Mouse (Mus musculus) MEL (cell line): Measurements from ENCODE around the gene Sipa1l3. TPM values are rescaled to one million over a fixed set of nuclear protein-coding genes. Genes with fewer than 3 reads are reported as not detected.

Experiments
- DNase-seq: peaks from one replicate; pipeline ENCODE4 v3.0.0; 2011; ENCODE audit warnings: low read depth, low spot score
- H3K27ac ChIP-seq: 2 replicates; pipeline ENCODE4 v1.5.1; 2012; ENCODE audit warnings: low read depth, mild to moderate bottlenecking, control low read depth, low read length, moderate library complexity; ENCODE audit not compliant: control insufficient read depth
- H3K27me3 ChIP-seq, 2 experiments: fragments of 150-350 bp in 1 of 2; sonication (generic) in 1 of 2; 2 replicates each; pipeline ENCODE4 v1.6.1; 2012; ENCODE audit warnings: low read length in 2 of 2, mild to moderate bottlenecking in 2 of 2, improper control_type of control experiment in 1 of 2, moderate library complexity in 1 of 2; ENCODE audit not compliant: insufficient read depth in 2 of 2, control insufficient read depth in 1 of 2
- H3K36me3 ChIP-seq, 2 experiments: 2 replicates each; pipeline ENCODE4 v1.6.1; 2012 to 2014; ENCODE audit warnings: low read length in 2 of 2, improper control_type of control experiment in 1 of 2, inconsistent platforms in 1 of 2, mild to moderate bottlenecking in 1 of 2; ENCODE audit not compliant: insufficient read depth in 2 of 2, control insufficient read depth in 1 of 2
- H3K4me1 ChIP-seq, 2 experiments: fragments of 150-350 bp in 1 of 2; sonication (generic) in 1 of 2; 2 replicates each; pipeline ENCODE4 v1.6.1; 2012; ENCODE audit warnings: low read length in 2 of 2, improper control_type of control experiment in 1 of 2, mild to moderate bottlenecking in 1 of 2; ENCODE audit not compliant: insufficient read depth in 2 of 2, control insufficient read depth in 1 of 2
- H3K4me3 ChIP-seq, 2 experiments: fragments of 150-350 bp in 1 of 2; sonication (generic) in 1 of 2; 2 replicates each; pipeline ENCODE4 v1.5.1; 2012; ENCODE audit warnings: low read depth in 2 of 2, low read length in 2 of 2, mild to moderate bottlenecking in 2 of 2, moderate library complexity in 2 of 2, control low read depth in 1 of 2, improper control_type of control experiment in 1 of 2; ENCODE audit not compliant: control insufficient read depth in 1 of 2, insufficient read depth in 1 of 2
- H3K79me2 ChIP-seq: 2 replicates; pipeline ENCODE4 v1.6.1; 2012; ENCODE audit warnings: mild to moderate bottlenecking, low read length, moderate library complexity; ENCODE audit not compliant: control insufficient read depth, poor library complexity, insufficient read depth
- H3K9ac ChIP-seq: 2 replicates; pipeline ENCODE4 v1.6.1; 2012; ENCODE audit warnings: low read depth, mild to moderate bottlenecking, control low read depth, low read length, moderate library complexity; ENCODE audit not compliant: control insufficient read depth, poor library complexity, severe bottlenecking
- H3K9me3 ChIP-seq: fragments of 150-350 bp; sonication (generic); replicated peaks from 2 replicates; pipeline ENCODE4 v1.6.1; 2012; ENCODE audit warnings: mild to moderate bottlenecking, low read length, improper control_type of control experiment, moderate library complexity; ENCODE audit not compliant: insufficient read depth
- BHLHE40 ChIP-seq: IDR thresholded peaks from 2 replicates; pipeline ENCODE4 v1.6.1; 2012; ENCODE audit warnings: low read depth, mild to moderate bottlenecking, inconsistent platforms, low read length, improper control_type of control experiment, borderline replicate concordance
- CTCF ChIP-seq, 3 experiments: IDR thresholded peaks in 2 of 3; conservative IDR thresholded peaks in 1 of 3; 2 replicates each; pipeline ENCODE4 v1.5.1; 2011 to 2012; ENCODE audit warnings: low read length in 3 of 3, low read depth in 2 of 3, mild to moderate bottlenecking in 2 of 3, improper control_type of control experiment in 1 of 3, inconsistent platforms in 1 of 3, mixed read lengths in 1 of 3, moderate library complexity in 1 of 3; ENCODE audit not compliant: control insufficient read depth in 1 of 3, insufficient read depth in 1 of 3, poor library complexity in 1 of 3, severe bottlenecking in 1 of 3
- E2F4 ChIP-seq: IDR thresholded peaks from 2 replicates; pipeline ENCODE4 v1.6.1; 2011; ENCODE audit warnings: low read depth, low read length, improper control_type of control experiment, borderline replicate concordance
- ELF1 ChIP-seq: IDR thresholded peaks from 2 replicates; pipeline ENCODE4 v1.6.1; 2014; ENCODE audit warnings: low read depth, mild to moderate bottlenecking, inconsistent platforms, low read length, improper control_type of control experiment, moderate library complexity
- ETS1 ChIP-seq: IDR thresholded peaks from 2 replicates; pipeline ENCODE4 v1.6.1; 2012; ENCODE audit warnings: low read depth, mild to moderate bottlenecking, inconsistent platforms, low read length, improper control_type of control experiment, moderate library complexity
- HCFC1 ChIP-seq: IDR thresholded peaks from 2 replicates; pipeline ENCODE4 v1.6.1; 2012; ENCODE audit warnings: low read depth, mild to moderate bottlenecking, inconsistent platforms, low read length, improper control_type of control experiment, moderate library complexity
- MAFK ChIP-seq: IDR thresholded peaks from 2 replicates; pipeline ENCODE4 v1.6.1; 2011; ENCODE audit warnings: low read depth, mild to moderate bottlenecking, low read length, improper control_type of control experiment, borderline replicate concordance
- MAZ ChIP-seq: IDR thresholded peaks from 2 replicates; pipeline ENCODE4 v1.6.1; 2012; ENCODE audit warnings: low read depth, mild to moderate bottlenecking, inconsistent platforms, low read length, improper control_type of control experiment
- MXI1 ChIP-seq: IDR thresholded peaks from 2 replicates; pipeline ENCODE4 v1.6.1; 2011; ENCODE audit warnings: mild to moderate bottlenecking, low read depth, low read length, improper control_type of control experiment
- MYB ChIP-seq: IDR thresholded peaks from 2 replicates; pipeline ENCODE4 v1.6.1; 2011; ENCODE audit warnings: mild to moderate bottlenecking, low read depth, low read length, improper control_type of control experiment
- NELFE ChIP-seq: IDR thresholded peaks from 2 replicates; pipeline ENCODE4 v1.6.1; 2011; ENCODE audit warnings: low read depth, low read length, improper control_type of control experiment
- NRF1 ChIP-seq: IDR thresholded peaks from 2 replicates; pipeline ENCODE4 v1.6.1; 2014; ENCODE audit warnings: low read depth, mild to moderate bottlenecking, inconsistent platforms, low read length, improper control_type of control experiment, moderate library complexity; ENCODE audit not compliant: poor library complexity, insufficient read depth, severe bottlenecking
- POLR2A ChIP-seq, 2 experiments: IDR thresholded peaks; 2 replicates each; pipeline ENCODE4 v1.6.1; 2011 to 2012; ENCODE audit warnings: low read length in 2 of 2, mild to moderate bottlenecking in 2 of 2, control low read depth in 1 of 2, improper control_type of control experiment in 1 of 2, low read depth in 1 of 2, moderate library complexity in 1 of 2; ENCODE audit not compliant: control insufficient read depth in 1 of 2, insufficient read depth in 1 of 2, poor library complexity in 1 of 2
- POLR2AphosphoS5 ChIP-seq: IDR thresholded peaks from 2 replicates; pipeline ENCODE4 v1.6.1; 2012; ENCODE audit warnings: low read depth, borderline replicate concordance, mild to moderate bottlenecking, inconsistent platforms, low read length, moderate library complexity, mixed read lengths
- RAD21 ChIP-seq: IDR thresholded peaks from 2 replicates; pipeline ENCODE4 v1.6.1; 2011; ENCODE audit warnings: mild to moderate bottlenecking, low read depth, low read length, improper control_type of control experiment
- RCOR1 ChIP-seq: IDR thresholded peaks from 2 replicates; pipeline ENCODE4 v1.6.1; 2012; ENCODE audit warnings: low read depth, mild to moderate bottlenecking, inconsistent platforms, low read length, improper control_type of control experiment
- SIN3A ChIP-seq: IDR thresholded peaks from 2 replicates; pipeline ENCODE4 v1.6.1; 2012; ENCODE audit warnings: low read length, improper control_type of control experiment, inconsistent platforms
- SMC3 ChIP-seq: IDR thresholded peaks from 2 replicates; pipeline ENCODE4 v1.6.1; 2011; ENCODE audit warnings: low read depth, low read length, improper control_type of control experiment
- TCF12 ChIP-seq: IDR thresholded peaks from 2 replicates; pipeline ENCODE4 v1.6.1; 2014; ENCODE audit warnings: low read depth, mild to moderate bottlenecking, inconsistent platforms, low read length, improper control_type of control experiment, moderate library complexity
- USF2 ChIP-seq, 2 experiments: IDR thresholded peaks; 2 replicates each; pipeline ENCODE4 v1.6.1; 2011 to 2012; ENCODE audit warnings: improper control_type of control experiment in 2 of 2, low read length in 2 of 2, borderline replicate concordance in 1 of 2, inconsistent platforms in 1 of 2, low read depth in 1 of 2, mild to moderate bottlenecking in 1 of 2; ENCODE audit not compliant: insufficient read depth in 1 of 2
- ZC3H11A ChIP-seq: IDR thresholded peaks from 2 replicates; pipeline ENCODE4 v1.6.1; 2012; ENCODE audit warnings: low read depth, mild to moderate bottlenecking, inconsistent platforms, low read length, improper control_type of control experiment
- ZMIZ1 ChIP-seq: IDR thresholded peaks from 2 replicates; pipeline ENCODE4 v1.6.1; 2012; ENCODE audit warnings: low read depth, mild to moderate bottlenecking, inconsistent platforms, low read length, improper control_type of control experiment, moderate library complexity
- polyA plus RNA-seq, 2 experiments: library from polyadenylated mRNA; stranded (reverse) in 1 of 2; unstranded in 1 of 2; fragments of >175 nt in 1 of 2; fragments of >200 nt in 1 of 2; gene quantifications; 2 replicates each; pipeline versions ENCODE4 v1.2.1 to v1.2.4; 2012; ENCODE audit warnings: low replicate concordance in 2 of 2, low read depth in 1 of 2; ENCODE audit not compliant: insufficient read length in 2 of 2, insufficient read depth in 1 of 2, missing spikeins in 1 of 2
- total RNA-seq: library from RNA; depleted of rRNA; stranded (reverse); fragments of 300-350 nt; gene quantifications from 2 replicates; pipeline ENCODE4 v1.2.3, GENCODE M21; 2012

Gene Sipa1l3
- total and polyA plus RNA-seq, 3 experiments: 14.9 to 49.4 TPM; not detected in 1

- DNase-seq: no peak
- H3K27me3 ChIP-seq: no peaks in the 10 kb centered on the region
- peaks cover 0 to 2% of the 10 kb centered on the region in 2 experiments; a peak in 2 of 4 replicates for H3K36me3 ChIP-seq
- peak overlapping the region; percentile 68 to 95 for H3K4me3 ChIP-seq
- H3K9ac ChIP-seq: no peak overlapping the region
- H3K27ac ChIP-seq: no peak overlapping the region
- no peaks in the 10 kb centered on the region for H3K79me2 ChIP-seq
- peak; percentile 68 for TF ChIP-seq ETS1
- TF ChIP-seq RCOR1: no peak
- no peaks in the 10 kb centered on the region for H3K9me3 ChIP-seq
- H3K4me1 ChIP-seq: peaks cover 8 to 17% of the 10 kb centered on the region in 2 experiments
Observed at GRCm38 (mm10) chr7:29289856-29290255, 228.6 kb downstream of the Sipa1l3 start.

GRCm38 (mm10) chr7:29288942-29289638 is 229.4 kb downstream of the Sipa1l3 start, which contains the start of gene Ppp1r14a:
Ppp1r14a (plus strand) TSS chr7:29289308.
- peak; percentile 31; the same call in 1 of the 2 replicates for TF ChIP-seq NRF1
- TF ChIP-seq ELF1: 0 out of 2 replicates have a peak, but pooled peaks have one; percentile 8
- TF ChIP-seq CTCF (IDR thresholded peaks at IDR 0.05 in 2 of 3, conservative IDR thresholded peaks at IDR 0.05 in 1 of 3; ENCODE audit: control insufficient read depth in 1 of 3, insufficient read depth in 1 of 3, low read depth in 2 of 3, low read length in 3 of 3, poor library complexity in 1 of 3, severe bottlenecking in 1 of 3): peak; percentile 77 to 91 (median 79)
- TF ChIP-seq E2F4: no peak
- no peak for TF ChIP-seq POLR2AphosphoS5
- no peak for TF ChIP-seq USF2 (IDR thresholded peaks at IDR 0.05; ENCODE audit: borderline replicate concordance in 1 of 2, insufficient read depth in 1 of 2, low read depth in 1 of 2, low read length in 2 of 2)
- TF ChIP-seq NELFE: peak; percentile 42
- TF ChIP-seq SMC3: peak; percentile 71
- TF ChIP-seq MXI1: peak; percentile 47; the same call in 1 of the 2 replicates
- 0 out of 2 replicates have a peak, but pooled peaks have one; percentile 30 for TF ChIP-seq BHLHE40
- peak; percentile 75; the same call in 1 of the 2 replicates for TF ChIP-seq MAZ
- TF ChIP-seq RAD21: peak; percentile 30
- TF ChIP-seq POLR2A (IDR thresholded peaks at IDR 0.05; ENCODE audit: control insufficient read depth in 1 of 2, insufficient read depth in 1 of 2, low read depth in 1 of 2, low read length in 2 of 2, poor library complexity in 1 of 2): peak; percentile 21 to 59; a peak in 2 of 4 replicates
- 0 out of 2 replicates have a peak, but pooled peaks have one; percentile 42 for TF ChIP-seq ZMIZ1
- no peak for TF ChIP-seq MAFK
- peak; percentile 43; the same call in 1 of the 2 replicates for TF ChIP-seq HCFC1
- 0 out of 2 replicates have a peak, but pooled peaks have one; percentile 6 for TF ChIP-seq TCF12
- TF ChIP-seq MYB: no peak
- peak; percentile 70 for TF ChIP-seq SIN3A
- TF ChIP-seq ZC3H11A: peak; percentile 36; the same call in 1 of the 2 replicates
- peaks cover 14 to 21% of the 10 kb centered on the region in 2 experiments for H3K4me1 ChIP-seq
- DNase-seq: peak; percentile 81
- peaks cover 0 to 8% of the 10 kb centered on the region in 2 experiments; a peak in 2 of 4 replicates for H3K36me3 ChIP-seq
- H3K4me3 ChIP-seq: peak within 1 kb of the TSS; percentile 68 to 95
- no peak within 1 kb of the TSS for H3K27ac ChIP-seq
- no peaks in the 10 kb centered on the region for H3K9me3 ChIP-seq
- H3K79me2 ChIP-seq: no peaks in the 10 kb centered on the region
- H3K27me3 ChIP-seq: no peaks in the 10 kb centered on the region
- H3K9ac ChIP-seq: peak within 1 kb of the TSS; percentile 70
